8 mouse cellular contexts compared by ENCODE assay signal in genomic region chr8:71324848-71325247, GRCm38 (mm10). TPM values are rescaled to one million over a fixed set of nuclear protein-coding genes. Genes with fewer than 3 reads are reported as not detected.
DNase-seq lines count a peak whose midpoint lies in the region; ATAC-seq lines count a peak whose summit lies in the region.

No protein-coding gene starts in this region.

- peak; percentile 39 for DNase-seq in gastrocnemius, adult 18-20 months (ENCODE audit: low spot score)
- no peak for DNase-seq in gastrocnemius, postnatal 25 days
- peak; percentile 35 for DNase-seq in A20 (ENCODE audit: low read depth, low spot score)
- peak; percentile 41 for DNase-seq in kidney, postnatal 10 days
- no peak for DNase-seq in yolk sac, embryonic 10.5 days (ENCODE audit: low spot score)
- DNase-seq in left cerebral cortex, postnatal 25 days (ENCODE audit: low spot score in 2 of 2), result no peak

- intact Hi-C loops in left cerebral cortex, postnatal 25 days (cut with DNase I), result no loop called here

- peak; percentile 52 for ATAC-seq in activated CD4-positive, CD25-positive, alpha-beta regulatory T cell, adult 4 months
- ATAC-seq in neutrophil, adult 5-6 weeks (ENCODE audit: extremely low read depth, insufficient number of reproducible peaks, low FRiP score, poor library complexity, severe bottlenecking), result peak; percentile 76

RNA-seq across cellular contexts. Expression of gene Use1, which starts 41.8 kb away (rescaled TPM):
- total RNA-seq in gastrocnemius, adult 18-20 months (2021), result 100 to 1,000 TPM; 100 to 109 TPM
- 10 to 100 TPM; 84.5 to 94.4 TPM for total RNA-seq in gastrocnemius, postnatal 25 days (2021)
- polyA plus RNA-seq in activated CD4-positive, CD25-positive, alpha-beta regulatory T cell, adult 4 months (2017; shearing (Covaris generic)), result 100 to 1,000 TPM; 302 to 322 TPM
- 160 and 172 TPM in 2 replicates for total RNA-seq in neutrophil, adult 5-6 weeks (2017)
- 100 to 1,000 TPM in 1 of 2 experiments, 10 to 100 TPM in 1; 95.9 to 102 TPM for total RNA-seq in left cerebral cortex, postnatal 25 days (2021)

RNA-seq across cellular contexts. Expression of gene Ocel1, which starts 46.2 kb away (rescaled TPM):
- 1 to 10 TPM; 6.1 to 6.2 TPM for total RNA-seq in gastrocnemius, adult 18-20 months (2021)
- 1 to 10 TPM; 6.9 to 8.0 TPM for total RNA-seq in gastrocnemius, postnatal 25 days (2021)
- 1 to 10 TPM; 3.7 to 4.9 TPM for polyA plus RNA-seq in activated CD4-positive, CD25-positive, alpha-beta regulatory T cell, adult 4 months (2017; shearing (Covaris generic))
- 31.3 and 46.7 TPM in 2 replicates for total RNA-seq in neutrophil, adult 5-6 weeks (2017)
- total RNA-seq in left cerebral cortex, postnatal 25 days (2021), result 10 to 100 TPM; 14.8 to 18.6 TPM

RNA-seq across cellular contexts. Expression of gene Haus8, which starts 52.1 kb away (rescaled TPM):
- total RNA-seq in gastrocnemius, adult 18-20 months (2021), result 1 to 10 TPM; 4.5 to 5.1 TPM
- 10 to 100 TPM in 1 of 2 experiments, 1 to 10 TPM in 1; 7.4 to 11.3 TPM for total RNA-seq in gastrocnemius, postnatal 25 days (2021)
- polyA plus RNA-seq in activated CD4-positive, CD25-positive, alpha-beta regulatory T cell, adult 4 months (2017; shearing (Covaris generic)), result 10 to 100 TPM; 27.3 to 35.0 TPM
- 75.3 and 89.4 TPM in 2 replicates for total RNA-seq in neutrophil, adult 5-6 weeks (2017)
- total RNA-seq in left cerebral cortex, postnatal 25 days (2021), result 10 to 100 TPM; 10.9 to 14.7 TPM

RNA-seq across cellular contexts. Expression of gene Myo9b, which starts 52.3 kb away (rescaled TPM):
- 1 to 10 TPM; 8.4 to 8.5 TPM for total RNA-seq in gastrocnemius, adult 18-20 months (2021)
- 10 to 100 TPM in 1 of 2 experiments, 1 to 10 TPM in 1; 9.1 to 12.2 TPM for total RNA-seq in gastrocnemius, postnatal 25 days (2021)
- 10 to 100 TPM; 18.3 to 18.5 TPM for polyA plus RNA-seq in activated CD4-positive, CD25-positive, alpha-beta regulatory T cell, adult 4 months (2017; shearing (Covaris generic))
- total RNA-seq in neutrophil, adult 5-6 weeks (2017), result 121 and 130 TPM in 2 replicates
- total RNA-seq in left cerebral cortex, postnatal 25 days (2021), result 10 to 100 TPM; 27.7 to 32.4 TPM

RNA-seq across cellular contexts. Expression of gene Nr2f6, which starts 56.9 kb away (rescaled TPM):
- 10 to 100 TPM; 20.8 to 22.4 TPM for total RNA-seq in gastrocnemius, adult 18-20 months (2021)
- 10 to 100 TPM; 21.6 to 21.7 TPM for total RNA-seq in gastrocnemius, postnatal 25 days (2021)
- polyA plus RNA-seq in activated CD4-positive, CD25-positive, alpha-beta regulatory T cell, adult 4 months (2017; shearing (Covaris generic)), result under 1 TPM in 1 of 2 experiments, not detected in 1; 0.45 TPM
- 8.6 and 9.2 TPM in 2 replicates for total RNA-seq in neutrophil, adult 5-6 weeks (2017)
- total RNA-seq in left cerebral cortex, postnatal 25 days (2021), result 10 to 100 TPM; 37.6 to 43.0 TPM

Comparison
In these comparisons a context has a peak if more than half of its experiments do, and no peak if none do; other contexts are left out.
1. DNase-seq: peak in gastrocnemius, adult 18-20 months (single experiment), A20 (single experiment) and kidney, postnatal 10 days (single experiment); none in gastrocnemius, postnatal 25 days (single experiment), yolk sac, embryonic 10.5 days (single experiment) and left cerebral cortex, postnatal 25 days (0 of 2).